Mouse (Mus musculus) lung, postnatal 4 days (tissue): ENCODE measurements around the gene Iqcb1.

ENCODE experiments used
- DNase-seq, 2 experiments: peaks; one replicate each; pipeline ENCODE4 v3.0.0; 2021

The Iqcb1 gene

GRCm38 (mm10) chr16:36877316-36877715 is 49.1 kb downstream of the Iqcb1 start:
- DNase-seq: no peak

GRCm38 (mm10) chr16:36882737-36883343 is 54.7 kb downstream of the Iqcb1 start:
- DNase-seq: no peak

GRCm38 (mm10) chr16:36884881-36885280 is 56.7 kb downstream of the Iqcb1 start:
- DNase-seq: peak; percentile 32 to 57

- no peak for DNase-seq
These were observed 57.7 kb downstream of the Iqcb1 start for GRCm38 (mm10) chr16:36885912-36886311.

GRCm38 (mm10) chr16:36887546-36887945 is 59.4 kb downstream of the Iqcb1 start:
- no peak for DNase-seq

- DNase-seq: no peak
These were observed 62.4 kb downstream of the Iqcb1 start for GRCm38 (mm10) chr16:36890559-36890958.

GRCm38 (mm10) chr16:36891415-36891814 is 63.2 kb downstream of the Iqcb1 start:
- DNase-seq: no peak

GRCm38 (mm10) chr16:36893317-36893716 is 65.1 kb downstream of the Iqcb1 start:
- DNase-seq: no peak

- no peak for DNase-seq
These were observed 68.5 kb downstream of the Iqcb1 start for GRCm38 (mm10) chr16:36896712-36897111.

- no peak for DNase-seq
These were observed 75.0 kb downstream of the Iqcb1 start for GRCm38 (mm10) chr16:36903156-36903555.

- DNase-seq: no peak
These were observed 83.7 kb downstream of the Iqcb1 start for GRCm38 (mm10) chr16:36911909-36912308.

- peak in 1 of 2 experiments; percentile 44 for DNase-seq
These were observed 84.1 kb downstream of the Iqcb1 start for GRCm38 (mm10) chr16:36912311-36912710.

GRCm38 (mm10) chr16:36914195-36914594 is 86.0 kb downstream of the Iqcb1 start:
- DNase-seq: no peak

- DNase-seq: no peak
These were observed 90.3 kb downstream of the Iqcb1 start for GRCm38 (mm10) chr16:36918505-36918904.

- no peak for DNase-seq
These were observed 92.2 kb downstream of the Iqcb1 start for GRCm38 (mm10) chr16:36920410-36920809.

GRCm38 (mm10) chr16:36921067-36921613 is 93.0 kb downstream of the Iqcb1 start:
- DNase-seq: no peak

- DNase-seq: no peak
These were observed 93.8 kb downstream of the Iqcb1 start for GRCm38 (mm10) chr16:36921980-36922379.
